Mouse (Mus musculus) small intestine, adult 2 months (tissue): Measurements from ENCODE around the gene Prr5l. TPM values are rescaled to one million over a fixed set of nuclear protein-coding genes. Genes with fewer than 3 reads are reported as not detected.

Source experiments
- H3K27ac ChIP-seq: fragments of 200-500 bp; 2 replicates; pipeline ENCODE4 v1.5.1; 2012; ENCODE audit warnings: low read depth, low read length, control low read depth, inconsistent platforms; ENCODE audit not compliant: insufficient read depth
- H3K27me3 ChIP-seq: fragments of 200-500 bp; 2 replicates; pipeline ENCODE4 v1.6.1; 2012; ENCODE audit warnings: mild to moderate bottlenecking, moderate library complexity, low read length, inconsistent platforms; ENCODE audit not compliant: control insufficient read depth, insufficient read depth
- H3K36me3 ChIP-seq: fragments of 200-500 bp; 2 replicates; pipeline ENCODE4 v1.6.1; 2012; ENCODE audit warnings: mild to moderate bottlenecking, low read length, control low read depth, inconsistent platforms; ENCODE audit not compliant: control insufficient read depth, insufficient read depth
- H3K4me1 ChIP-seq: fragments of 200-500 bp; 2 replicates; pipeline ENCODE4 v1.6.1; 2012; ENCODE audit warnings: low read length, inconsistent platforms, mixed read lengths; ENCODE audit not compliant: control insufficient read depth, insufficient read depth, insufficient read length
- H3K4me3 ChIP-seq: fragments of 200-500 bp; 2 replicates; pipeline ENCODE4 v1.5.1; 2012; ENCODE audit warnings: low read depth, mild to moderate bottlenecking, control low read depth, inconsistent platforms, low read length, moderate library complexity
- CTCF ChIP-seq: fragments of 200-500 bp; IDR thresholded peaks from 2 replicates; pipeline ENCODE4 v1.5.1; 2012; ENCODE audit warnings: low read depth, mild to moderate bottlenecking, control low read depth, inconsistent platforms, low read length, moderate library complexity, mixed read lengths; ENCODE audit not compliant: insufficient replicate concordance, insufficient read length; ENCODE audit errors: extremely low read depth
- POLR2A ChIP-seq: fragments of 200-500 bp; IDR thresholded peaks from 2 replicates; pipeline ENCODE4 v1.6.1; 2012; ENCODE audit warnings: low read depth, mild to moderate bottlenecking, control low read depth, inconsistent platforms, low read length, moderate library complexity
- WGBS: fragments of 180-500 bp; shearing (Covaris S2); methylation state at CpG from one replicate; pipeline ENCODE4 v1.1.7; 2018; 5-methylcytosine and 5-hydroxymethylcytosine counted together
- polyA plus RNA-seq: library from polyadenylated mRNA; depleted of rRNA; stranded (reverse); fragments of >200 nt; gene quantifications from 2 replicates; pipeline ENCODE4 v1.2.3, GENCODE M21; 2012

Gene Prr5l
- polyA plus RNA-seq, 1 experiment = 3.9 TPM

GRCm38 (mm10) chr2:101792130-101792529 is 90.7 kb downstream of the Prr5l start:
- no peak overlapping the region for H3K4me3 ChIP-seq
- no peaks in the 10 kb centered on the region for H3K36me3 ChIP-seq
- H3K27ac ChIP-seq = no peak overlapping the region
- H3K4me1 ChIP-seq = peaks cover 3% of the 10 kb centered on the region; the same call in 1 of the 2 replicates
- 79% methylated on average over 4 of the region's 4 CpGs for WGBS
- H3K27me3 ChIP-seq = no peaks in the 10 kb centered on the region
- no peak for TF ChIP-seq CTCF
- TF ChIP-seq POLR2A = no peak

GRCm38 (mm10) chr2:101783255-101783654 is 99.6 kb downstream of the Prr5l start:
- Histone ChIP-seq H3K36me3 (no peaks in the 10 kb centered on the region), H3K4me3 (no peak overlapping the region), H3K27ac (no peak overlapping the region), H3K27me3 (no peaks in the 10 kb centered on the region), H3K4me1 (peaks cover 2% of the 10 kb centered on the region; the same call in 1 of the 2 replicates)
- WGBS = 61% methylated on average over 5 of the region's 5 CpGs
- no peak for TF ChIP-seq POLR2A
- TF ChIP-seq CTCF = no peak

- Histone ChIP-seq H3K27ac (peak overlapping the region; percentile 47; the same call in 1 of the 2 replicates), H3K27me3 (no peaks in the 10 kb centered on the region), H3K4me1 (peaks cover 2% of the 10 kb centered on the region; the same call in 1 of the 2 replicates), H3K36me3 (no peaks in the 10 kb centered on the region), H3K4me3 (no peak overlapping the region)
- 68% methylated on average over 4 of the region's 4 CpGs for WGBS
- TF ChIP-seq POLR2A (no peak), CTCF (no peak)
These were observed 101.5 kb downstream of the Prr5l start for GRCm38 (mm10) chr2:101781357-101781777.

- TF ChIP-seq POLR2A (no peak), CTCF (no peak)
- H3K4me1 ChIP-seq = peaks cover 2% of the 10 kb centered on the region; the same call in 1 of the 2 replicates
- 84% methylated on average over 6 of the region's 6 CpGs for WGBS
These were observed 104.7 kb downstream of the Prr5l start for GRCm38 (mm10) chr2:101778080-101778479.

DNA sequence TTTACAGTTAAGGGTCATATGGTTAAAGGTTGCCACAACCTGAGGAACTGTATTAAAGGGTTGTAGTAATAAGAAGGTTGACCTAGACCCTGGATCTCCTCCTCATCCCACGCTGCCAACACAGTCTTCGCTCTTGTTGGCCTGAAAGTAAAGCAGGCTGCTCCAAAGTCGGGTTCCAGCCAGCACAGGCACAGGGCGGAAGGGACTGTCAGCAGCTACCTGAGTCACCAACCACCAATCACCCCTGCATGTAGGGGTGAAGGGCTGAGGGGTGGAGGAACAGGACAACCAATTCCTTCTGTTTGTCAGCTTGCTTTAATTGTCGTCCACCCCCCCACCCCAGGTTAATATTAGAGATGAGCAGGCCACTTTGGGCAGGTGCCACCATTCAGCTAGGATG is 119.3 kb downstream of the Prr5l start:
- 89% methylated on average over 5 of the region's 5 CpGs for WGBS

More at GRCm38 (mm10) chr2:101778080-101778479, 104.7 kb downstream of the Prr5l start:
- no peak overlapping the region for H3K4me3 ChIP-seq
- no peak overlapping the region for H3K27ac ChIP-seq
- no peaks in the 10 kb centered on the region for H3K27me3 ChIP-seq
- H3K36me3 ChIP-seq = no peaks in the 10 kb centered on the region

GRCm38 (mm10) chr2:101762955-101763386 is 119.9 kb downstream of the Prr5l start:
- Histone ChIP-seq H3K27ac (peak overlapping the region; percentile 67), H3K4me3 (no peak overlapping the region), H3K36me3 (no peaks in the 10 kb centered on the region), H3K4me1 (peaks cover 13% of the 10 kb centered on the region), H3K27me3 (no peaks in the 10 kb centered on the region)
- WGBS = 22% methylated on average over 4 of the region's 4 CpGs
- TF ChIP-seq CTCF = no peak
- no peak for TF ChIP-seq POLR2A

More for the DNA sequence above, 119.3 kb downstream of the Prr5l start:
- Histone ChIP-seq H3K27me3 (no peaks in the 10 kb centered on the region), H3K27ac (peak overlapping the region; percentile 67; the same call in 1 of the 2 replicates), H3K4me1 (peaks cover 13% of the 10 kb centered on the region), H3K36me3 (no peaks in the 10 kb centered on the region), H3K4me3 (no peak overlapping the region)
- no peak for TF ChIP-seq CTCF
- no peak for TF ChIP-seq POLR2A

GRCm38 (mm10) chr2:101762405-101762804 is 120.4 kb downstream of the Prr5l start:
- TF ChIP-seq POLR2A = no peak
- no peak for TF ChIP-seq CTCF
- WGBS = 67% methylated on average over 10 of the region's 10 CpGs
- peak overlapping the region; percentile 67 for H3K27ac ChIP-seq
- peaks cover 13% of the 10 kb centered on the region for H3K4me1 ChIP-seq
- no peaks in the 10 kb centered on the region for H3K36me3 ChIP-seq
- no peaks in the 10 kb centered on the region for H3K27me3 ChIP-seq
- no peak overlapping the region for H3K4me3 ChIP-seq
